Mouse (Mus musculus) hindbrain, embryonic 10.5 days (tissue): ENCODE measurements at regions not wholly inside any gene's neighbourhood (a gene's known extent, or its start where the extent isn't known, plus 50 kb on each side); places are given as distances from the start of the nearest gene placed in this dataset.
"Not testable (repeated sequence)": the region's sequence is repeated elsewhere in the genome, so short reads cannot be mapped to it uniquely, and the experiment has no call there.

Experiments
- DNase-seq: peaks from one replicate; pipeline ENCODE4 v3.0.0-alpha.2; 2017; ENCODE audit warnings: low spot score
- H3K27ac ChIP-seq: fragments of 300-500 bp; sonication (generic); 2 replicates; pipeline ENCODE4 v1.5.1; 2016; ENCODE audit warnings: mild to moderate bottlenecking, moderate library complexity
- H3K27me3 ChIP-seq: fragments of 300-500 bp; sonication (generic); 2 replicates; pipeline ENCODE4 v1.6.1; 2016; ENCODE audit warnings: mild to moderate bottlenecking; ENCODE audit not compliant: poor library complexity, insufficient read depth, severe bottlenecking
- H3K36me3 ChIP-seq: fragments of 300-500 bp; sonication (generic); 2 replicates; pipeline ENCODE4 v1.6.1; 2016; ENCODE audit warnings: mild to moderate bottlenecking, moderate library complexity
- H3K4me1 ChIP-seq: fragments of 300-500 bp; sonication (generic); replicated peaks from 2 replicates; pipeline ENCODE4 v1.6.1; 2016; ENCODE audit warnings: mild to moderate bottlenecking
- H3K4me3 ChIP-seq: fragments of 300-500 bp; sonication (generic); 2 replicates; pipeline ENCODE4 v1.5.1; 2016; ENCODE audit warnings: mild to moderate bottlenecking, moderate library complexity
- H3K9me3 ChIP-seq: fragments of 300-500 bp; sonication (generic); 2 replicates; pipeline ENCODE4 v1.6.1; 2016; ENCODE audit warnings: mild to moderate bottlenecking, moderate library complexity
- WGBS: fragments of 180-500 bp; shearing (Covaris S2); methylation state at CpG from one replicate; pipeline ENCODE4 v1.1.7; 2016; 5-methylcytosine and 5-hydroxymethylcytosine counted together

- Histone ChIP-seq H3K27ac (no peak overlapping the region), H3K36me3 (no peaks in the 10 kb centered on the region), H3K27me3 (no peaks in the 10 kb centered on the region), H3K4me3 (no peak overlapping the region), H3K9me3 (0 out of 2 replicates have a peak, but pooled peaks cover 5% of the 10 kb centered on the region), H3K4me1 (no peaks in the 10 kb centered on the region)
- DNase-seq = no peak
- WGBS = 82% methylated on average over 10 of the region's 10 CpGs
These were observed 1096.4 kb downstream of the A830018L16Rik start for GRCm38 (mm10) chr1:12510129-12510816.

DNA sequence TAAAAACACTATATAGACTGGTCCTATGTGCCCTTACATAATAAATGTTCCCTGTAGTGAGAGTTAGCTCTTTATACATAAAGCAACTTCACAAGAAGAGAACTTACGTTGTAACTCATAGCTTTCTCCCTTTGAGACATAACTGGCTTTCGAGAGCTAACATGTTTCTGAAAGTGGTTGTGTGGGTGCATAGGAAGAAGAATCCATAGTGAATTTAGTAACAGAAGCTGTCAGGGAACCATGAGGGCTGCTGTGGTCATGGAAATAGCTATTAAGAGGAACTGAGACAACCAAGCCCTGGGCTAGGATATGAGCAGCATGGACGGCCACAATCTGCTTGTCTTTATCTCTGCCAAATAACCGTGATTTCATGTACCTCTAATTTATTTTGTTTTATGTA lies 1105.7 kb downstream of the A830018L16Rik start:
- Histone ChIP-seq H3K27me3 (no peaks in the 10 kb centered on the region), H3K4me1 (no peaks in the 10 kb centered on the region), H3K4me3 (no peak overlapping the region), H3K9me3 (no peaks in the 10 kb centered on the region), H3K36me3 (no peaks in the 10 kb centered on the region), H3K27ac (no peak overlapping the region)
- WGBS = 90% methylated on average over 4 of the region's 4 CpGs
- DNase-seq = no peak

GRCm38 (mm10) chr1:12555859-12556258 lies 1142.0 kb downstream of the A830018L16Rik start:
- Histone ChIP-seq H3K9me3 (no peaks in the 10 kb centered on the region), H3K27ac (no peak overlapping the region), H3K4me1 (no peaks in the 10 kb centered on the region), H3K36me3 (no peaks in the 10 kb centered on the region), H3K27me3 (no peaks in the 10 kb centered on the region), H3K4me3 (no peak overlapping the region)
- WGBS = 93% methylated on average over 4 of the region's 4 CpGs
- no peak for DNase-seq

DNA sequence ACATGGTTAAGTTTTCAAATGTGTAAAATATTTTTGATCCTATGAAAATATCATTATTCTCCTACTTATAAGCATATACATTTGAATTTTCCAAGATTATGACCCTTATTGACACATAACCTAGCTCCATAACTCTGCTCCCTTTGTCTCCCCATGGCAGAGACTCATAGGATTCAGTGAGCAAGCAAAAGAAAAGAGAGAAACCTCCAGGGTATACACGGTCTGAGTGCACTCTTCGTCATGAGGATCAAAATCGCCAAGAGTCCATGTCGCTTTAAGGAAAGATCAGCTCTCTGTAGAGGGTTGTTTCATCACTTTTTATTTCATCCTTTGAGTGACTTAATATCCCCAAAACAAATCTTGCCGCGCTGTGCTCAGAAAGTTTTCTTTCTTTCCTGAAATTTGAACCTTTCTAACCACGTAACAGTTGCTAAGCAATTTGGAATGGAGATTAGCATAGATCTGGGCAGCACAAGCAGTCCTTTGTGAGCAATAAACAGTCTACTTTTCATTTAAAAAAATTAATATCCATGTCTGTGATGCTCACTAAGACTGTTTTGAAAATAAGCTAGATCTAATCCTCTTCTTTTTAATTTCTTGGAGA lies 1158.0 kb downstream of the A830018L16Rik start:
- H3K27me3 ChIP-seq = no peaks in the 10 kb centered on the region
- no peaks in the 10 kb centered on the region for H3K9me3 ChIP-seq
- WGBS = 56% methylated on average over 7 of the region's 7 CpGs
- no peak for DNase-seq
- no peaks in the 10 kb centered on the region for H3K36me3 ChIP-seq
- peaks cover 6% of the 10 kb centered on the region for H3K4me1 ChIP-seq
- no peak overlapping the region for H3K27ac ChIP-seq
- no peak overlapping the region for H3K4me3 ChIP-seq

DNA sequence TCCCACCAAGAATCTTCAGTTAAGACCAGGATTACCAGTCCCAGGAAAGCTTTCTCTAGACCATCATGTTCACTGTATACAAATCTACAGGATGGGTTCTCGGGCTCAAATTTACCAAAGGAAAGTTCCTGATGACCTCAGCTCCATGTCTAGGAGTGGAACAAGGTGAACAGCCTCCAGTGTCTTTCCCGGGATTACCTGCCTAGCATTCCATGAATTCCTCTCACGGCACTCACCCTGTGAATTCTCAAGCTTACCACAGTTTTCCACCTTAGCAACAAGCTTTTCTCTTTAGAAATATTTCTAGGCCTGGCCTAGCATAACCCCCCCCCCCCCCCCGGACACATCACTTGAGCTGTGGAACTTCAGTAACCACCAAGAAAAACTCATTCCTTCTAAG lies 1158.9 kb downstream of the A830018L16Rik start:
- Histone ChIP-seq H3K27me3 (no peaks in the 10 kb centered on the region), H3K27ac (no peak overlapping the region), H3K9me3 (no peaks in the 10 kb centered on the region), H3K4me1 (peaks cover 16% of the 10 kb centered on the region), H3K36me3 (no peaks in the 10 kb centered on the region), H3K4me3 (no peak overlapping the region)
- WGBS = 77% methylated on average over 4 of the region's 4 CpGs
- no peak for DNase-seq

DNA sequence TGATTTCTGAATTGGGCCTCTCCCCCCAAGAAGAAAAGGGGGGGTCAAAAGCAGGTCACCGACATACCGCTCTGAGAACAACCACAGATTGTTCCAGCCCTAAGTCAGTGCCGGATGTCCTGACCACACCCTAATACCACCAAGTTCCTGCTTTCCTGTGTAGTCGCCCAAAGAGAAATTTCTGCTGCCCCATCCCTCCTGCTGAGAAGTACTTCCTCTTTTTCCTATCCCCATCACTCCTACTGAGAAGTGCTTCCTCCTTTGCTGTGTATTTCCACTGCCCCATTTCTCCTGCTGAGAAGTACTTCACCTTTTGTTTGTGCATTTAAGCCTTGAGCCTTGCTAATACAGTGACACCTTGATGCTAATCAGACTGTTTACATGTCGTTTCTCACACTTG lies 1160.4 kb downstream of the A830018L16Rik start:
- H3K4me1 ChIP-seq = peaks cover 17% of the 10 kb centered on the region
- no peaks in the 10 kb centered on the region for H3K27me3 ChIP-seq
- no peak overlapping the region for H3K27ac ChIP-seq
- no peaks in the 10 kb centered on the region for H3K36me3 ChIP-seq
- WGBS = 84% methylated on average over 5 of the region's 5 CpGs
- H3K9me3 ChIP-seq = no peaks in the 10 kb centered on the region
- no peak for DNase-seq
- H3K4me3 ChIP-seq = no peak overlapping the region

DNA sequence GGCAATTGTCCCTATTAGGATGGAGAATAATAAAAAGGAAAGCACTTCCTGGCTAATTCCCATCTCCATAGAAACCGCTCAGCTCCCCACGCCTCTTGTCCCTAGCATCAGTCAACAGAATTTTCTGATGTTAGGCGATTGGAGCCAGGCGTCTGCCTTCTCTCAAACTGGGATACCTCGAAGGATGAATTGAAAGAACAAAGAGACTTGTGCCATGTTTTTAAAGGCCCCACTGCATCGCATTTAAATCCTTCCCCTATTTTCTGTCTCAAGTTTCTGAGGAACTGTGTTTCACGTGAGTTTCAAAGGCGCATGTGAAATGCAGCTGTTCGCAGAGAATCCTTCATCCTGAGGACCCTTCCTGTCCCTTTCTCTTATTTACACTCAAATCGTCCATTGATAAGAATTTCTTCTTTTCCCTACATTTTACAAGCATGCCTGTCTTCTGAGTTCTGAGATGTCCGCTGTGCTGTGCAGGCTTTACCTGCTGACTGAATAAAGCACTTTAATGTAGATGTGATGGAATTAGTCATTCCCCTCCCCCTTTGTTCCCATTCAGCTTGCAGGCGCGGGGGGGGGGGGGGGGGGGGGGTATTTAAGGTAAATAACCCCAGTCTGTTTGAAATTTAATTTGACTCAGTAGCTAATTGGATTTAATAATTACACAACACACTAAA lies 1163.3 kb downstream of the A830018L16Rik start:
- Histone ChIP-seq H3K27me3 (no peaks in the 10 kb centered on the region), H3K4me1 (peaks cover 22% of the 10 kb centered on the region), H3K9me3 (no peaks in the 10 kb centered on the region), H3K36me3 (no peaks in the 10 kb centered on the region), H3K27ac (peak overlapping the region; percentile 84), H3K4me3 (peak overlapping the region; percentile 35)
- peak; percentile 54 for DNase-seq
- WGBS = 5% methylated on average over 13 of the region's 13 CpGs

GRCm38 (mm10) chr1:12577978-12578377 lies 1164.1 kb downstream of the A830018L16Rik start:
- no peak overlapping the region for H3K4me3 ChIP-seq
- peak overlapping the region; percentile 69 for H3K27ac ChIP-seq
- 71% methylated on average over 1 of the region's 1 CpGs for WGBS
- no peaks in the 10 kb centered on the region for H3K27me3 ChIP-seq
- no peak for DNase-seq
- H3K9me3 ChIP-seq = no peaks in the 10 kb centered on the region
- peaks cover 22% of the 10 kb centered on the region for H3K4me1 ChIP-seq
- no peaks in the 10 kb centered on the region for H3K36me3 ChIP-seq

DNA sequence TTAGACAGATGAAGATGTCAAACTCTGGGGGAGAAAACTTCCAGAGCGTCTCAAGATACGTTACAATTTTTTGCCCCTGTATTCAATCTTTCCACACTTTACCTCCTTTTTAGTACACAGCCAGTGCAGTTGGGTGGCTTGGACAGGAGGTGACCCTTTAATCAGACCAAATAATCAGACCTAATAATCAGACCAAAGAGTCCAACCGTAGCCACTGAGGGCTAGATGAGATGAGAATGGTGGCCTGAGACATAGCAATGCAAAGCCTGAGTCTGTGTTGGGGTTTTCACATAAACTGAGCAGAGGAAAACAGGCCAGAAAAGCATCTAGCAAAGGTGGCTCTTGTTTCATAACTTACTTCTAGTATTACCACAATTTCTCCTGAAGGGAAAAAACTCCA lies 1169.1 kb downstream of the A830018L16Rik start:
- Histone ChIP-seq H3K27ac (no peak overlapping the region), H3K4me1 (peaks cover 8% of the 10 kb centered on the region; the same call in 1 of the 2 replicates), H3K4me3 (no peak overlapping the region), H3K36me3 (no peaks in the 10 kb centered on the region), H3K9me3 (no peaks in the 10 kb centered on the region), H3K27me3 (no peaks in the 10 kb centered on the region)
- 66% methylated on average over 3 of the region's 3 CpGs for WGBS
- no peak for DNase-seq

- not testable (repeated sequence) for DNase-seq, H3K36me3 ChIP-seq, H3K4me3 ChIP-seq, H3K27ac ChIP-seq, H3K4me1 ChIP-seq, H3K9me3 ChIP-seq, H3K27me3 ChIP-seq
- WGBS = 92% methylated on average over 6 of the region's 6 CpGs
These were observed 1173.1 kb downstream of the A830018L16Rik start for GRCm38 (mm10) chr1:12586981-12587380.

DNA sequence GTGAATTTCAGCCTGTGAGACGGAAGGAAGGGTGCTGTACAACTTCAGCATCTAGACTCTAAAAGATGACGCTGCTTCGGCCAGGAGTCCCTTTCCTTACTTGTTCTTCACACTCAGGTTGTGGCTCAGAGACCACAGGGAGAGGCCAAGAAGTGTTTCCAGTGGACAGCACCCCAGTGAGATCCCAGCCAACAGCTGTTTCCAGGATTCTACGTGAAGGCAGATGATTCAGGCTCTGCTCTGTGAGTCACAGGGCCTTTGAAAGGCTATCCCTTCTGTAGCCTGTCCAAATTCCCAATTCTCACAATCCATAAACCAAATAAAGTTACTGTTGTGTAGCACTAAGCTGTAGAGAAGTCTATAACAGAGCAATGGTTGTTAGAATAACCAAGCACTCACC lies 1198.2 kb downstream of the A830018L16Rik start:
- no peak for DNase-seq
- Histone ChIP-seq H3K4me3 (no peak overlapping the region), H3K4me1 (no peaks in the 10 kb centered on the region), H3K27me3 (no peaks in the 10 kb centered on the region), H3K9me3 (no peaks in the 10 kb centered on the region), H3K36me3 (no peaks in the 10 kb centered on the region), H3K27ac (no peak overlapping the region)
- WGBS = 91% methylated on average over 4 of the region's 4 CpGs

DNA sequence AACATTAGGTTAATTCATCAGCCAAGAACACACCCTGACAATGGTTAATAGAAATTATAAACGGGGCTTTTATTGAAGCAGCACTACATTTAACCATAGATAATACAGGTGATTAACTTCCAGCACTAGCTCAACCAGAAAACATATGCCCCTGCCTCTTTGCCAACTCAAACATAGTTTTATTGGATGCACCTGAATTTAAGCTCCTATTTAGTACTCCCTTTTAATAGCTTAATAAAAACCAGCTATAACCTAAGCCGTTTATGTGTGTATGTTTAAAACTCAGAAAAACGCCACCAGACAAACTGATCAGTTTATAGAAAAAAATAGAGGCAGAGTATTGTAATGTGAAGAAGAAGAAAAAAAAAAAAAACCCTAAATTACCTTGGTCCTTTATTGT lies 1201.4 kb downstream of the A830018L16Rik start:
- no peaks in the 10 kb centered on the region for H3K36me3 ChIP-seq
- H3K9me3 ChIP-seq = no peaks in the 10 kb centered on the region
- H3K4me3 ChIP-seq = no peak overlapping the region
- H3K27ac ChIP-seq = no peak overlapping the region
- no peaks in the 10 kb centered on the region for H3K27me3 ChIP-seq
- WGBS = 90% methylated on average over 3 of the region's 3 CpGs
- no peaks in the 10 kb centered on the region for H3K4me1 ChIP-seq
- no peak for DNase-seq

- H3K27me3 ChIP-seq = no peaks in the 10 kb centered on the region
- no peaks in the 10 kb centered on the region for H3K4me1 ChIP-seq
- whole genome bisulfite sequencing = 85% methylated on average over 10 of the region's 10 CpGs
- no peaks in the 10 kb centered on the region for H3K9me3 ChIP-seq
- no peaks in the 10 kb centered on the region for H3K36me3 ChIP-seq
- H3K27ac ChIP-seq = no peak overlapping the region
- no peak for DNase-seq
- H3K4me3 ChIP-seq = no peak overlapping the region
These were observed 1202.0 kb downstream of the A830018L16Rik start for GRCm38 (mm10) chr1:12615733-12616481.
